Mouse (Mus musculus) left cerebral cortex, adult 2 months (tissue): ENCODE results near the gene Lhfpl3. TPM values are rescaled to one million over a fixed set of nuclear protein-coding genes. Genes with fewer than 3 reads are reported as not detected.
A peak's percentile ranks its signal among the peaks of the same experiment; 100 is the strongest.

Experiments
- DNase-seq, 2 experiments: peaks; one replicate each; pipeline ENCODE4 v3.0.0; 2021 to 2022; ENCODE audit warnings: low spot score in 2 of 2, mixed read lengths in 1 of 2; ENCODE audit errors: extremely low spot score in 1 of 2
- H3K27ac ChIP-seq: fragments of 200-600 bp; 2 replicates; pipeline ENCODE4 v1.8.1; 2022
- H3K4me3 ChIP-seq: fragments of 200-600 bp; 2 replicates; pipeline ENCODE4 v1.8.1; 2022
- CTCF ChIP-seq: fragments of 200-600 bp; IDR thresholded peaks from 2 replicates; pipeline ENCODE4 v1.8.1; 2022; ENCODE audit warnings: antibody characterized with exemption, mild to moderate bottlenecking, moderate library complexity
- intact Hi-C: fragments of 180-260 bp; cut with DNase I; formaldehyde crosslinking; loops from one replicate; pipeline ENCODE4 v1.15.1; 2025
- total RNA-seq, 2 experiments: library from RNA; stranded (reverse); gene quantifications; 2 replicates each; pipeline ENCODE4 v1.2.3; 2021

The Lhfpl3 gene
- total RNA-seq, 2 experiments from 2014 or later: 14.9 to 18.3 TPM

DNA sequence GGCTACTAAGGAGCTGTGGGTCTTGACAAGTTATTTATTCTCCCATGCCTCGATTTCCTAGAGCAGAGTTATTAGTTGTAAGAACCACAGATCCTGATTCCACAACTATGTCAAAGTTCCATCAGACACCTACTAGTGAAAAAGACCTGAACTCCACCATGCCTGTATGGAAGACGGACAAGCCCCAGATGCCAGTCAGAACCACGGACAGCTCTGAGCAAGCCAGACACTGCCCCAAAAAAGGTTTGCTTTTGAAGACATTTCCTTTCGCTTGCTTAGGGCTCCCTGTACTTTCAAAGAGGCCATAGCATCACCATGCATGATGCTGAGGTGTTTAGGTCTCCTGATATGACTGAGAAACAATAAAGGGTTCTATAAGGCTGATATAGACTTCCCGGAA lies 197.4 kb downstream of the Lhfpl3 start:
- intact Hi-C loops: no loop called here
- H3K27ac ChIP-seq: no peak overlapping the region
- no peak for DNase-seq
- no peak for TF ChIP-seq CTCF
- H3K4me3 ChIP-seq: no peak overlapping the region

DNA sequence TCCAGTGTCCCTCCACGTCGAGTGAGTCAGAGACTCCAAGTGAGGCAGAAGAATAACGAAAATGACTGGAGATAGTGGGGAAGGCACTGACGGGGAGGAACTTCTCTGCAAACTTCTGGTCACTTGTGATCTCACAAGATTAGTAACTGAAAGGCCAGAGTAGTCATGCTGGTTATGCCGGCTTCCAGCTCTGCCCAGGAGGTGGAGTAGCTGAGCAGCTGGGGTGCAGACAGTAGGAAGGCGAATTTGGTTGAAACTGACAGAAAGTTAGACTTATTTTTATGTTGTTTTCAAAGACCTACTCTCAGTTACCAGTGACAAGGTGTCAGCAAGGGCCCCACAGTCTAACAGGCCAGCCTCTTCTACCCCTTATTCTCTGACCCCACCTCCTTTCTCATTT lies 217.4 kb downstream of the Lhfpl3 start:
- no peak for DNase-seq
- intact Hi-C loops: no loop called here
- peak; percentile 30 for TF ChIP-seq CTCF

DNA sequence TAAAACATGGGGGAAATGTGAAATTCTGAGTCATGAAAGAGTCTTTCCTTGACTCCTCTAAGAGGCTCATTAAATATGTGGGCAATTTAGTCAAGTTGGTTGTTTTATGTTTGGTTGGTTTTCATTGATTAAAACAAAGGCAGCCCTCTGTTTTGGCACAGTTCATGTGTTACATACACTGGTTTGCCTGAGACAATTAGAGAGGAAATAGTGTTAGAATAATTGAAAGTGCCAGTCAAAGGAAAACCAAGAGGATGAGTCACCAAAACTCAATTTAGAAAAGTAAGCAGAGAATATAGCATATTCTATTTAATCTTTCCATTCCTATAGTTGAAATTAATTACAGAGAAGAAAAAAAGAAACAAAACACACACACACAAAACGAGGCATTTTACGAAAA lies 240.9 kb downstream of the Lhfpl3 start:
- intact Hi-C loops: no loop called here
- no peak for DNase-seq
- TF ChIP-seq CTCF: no peak
- Histone ChIP-seq H3K27ac (no peak overlapping the region), H3K4me3 (no peak overlapping the region)

More for the DNA sequence above, 217.4 kb downstream of the Lhfpl3 start:
- H3K27ac ChIP-seq: no peak overlapping the region
- no peak overlapping the region for H3K4me3 ChIP-seq

- no peak overlapping the region for H3K27ac ChIP-seq
- H3K4me3 ChIP-seq: no peak overlapping the region
- intact Hi-C loops: no loop called here
- no peak for DNase-seq
- TF ChIP-seq CTCF: no peak
Observed at GRCm38 (mm10) chr5:22999811-23000210, 254.0 kb downstream of the Lhfpl3 start.

DNA sequence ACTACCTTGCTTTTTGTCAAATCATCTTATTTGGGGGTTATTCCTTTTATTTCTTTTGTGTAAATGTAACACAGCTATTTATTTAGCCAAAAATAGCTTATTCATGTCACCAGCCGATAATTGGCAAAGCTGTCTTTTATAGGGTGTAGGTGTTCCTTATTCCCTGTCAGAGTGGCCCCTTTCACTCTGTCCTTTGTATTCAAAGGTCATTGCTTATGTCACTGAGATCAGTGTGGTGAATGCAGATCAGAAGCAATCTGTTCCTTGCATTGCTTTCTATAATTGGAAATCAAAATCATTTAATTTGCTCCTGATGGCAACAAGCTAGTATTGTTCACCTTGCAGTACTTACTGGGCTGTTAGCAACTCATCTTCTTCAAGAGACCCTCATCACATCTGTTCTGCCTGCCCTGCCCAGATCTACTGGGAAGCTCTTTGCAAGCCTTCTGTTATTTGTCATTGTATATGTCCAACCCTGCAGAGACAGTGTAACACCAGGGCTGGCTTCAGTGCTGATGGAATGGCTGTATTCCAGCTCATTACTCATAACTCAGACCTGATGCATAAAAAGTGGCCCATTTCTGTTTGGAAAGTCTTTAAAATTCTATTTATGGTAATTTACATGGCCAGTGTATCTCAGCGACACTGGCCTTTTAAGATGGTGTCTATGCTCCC lies 257.4 kb downstream of the Lhfpl3 start:
- DNase-seq: no peak
- no peak overlapping the region for H3K27ac ChIP-seq
- H3K4me3 ChIP-seq: no peak overlapping the region
- intact Hi-C loops: no loop called here
- no peak for TF ChIP-seq CTCF

DNA sequence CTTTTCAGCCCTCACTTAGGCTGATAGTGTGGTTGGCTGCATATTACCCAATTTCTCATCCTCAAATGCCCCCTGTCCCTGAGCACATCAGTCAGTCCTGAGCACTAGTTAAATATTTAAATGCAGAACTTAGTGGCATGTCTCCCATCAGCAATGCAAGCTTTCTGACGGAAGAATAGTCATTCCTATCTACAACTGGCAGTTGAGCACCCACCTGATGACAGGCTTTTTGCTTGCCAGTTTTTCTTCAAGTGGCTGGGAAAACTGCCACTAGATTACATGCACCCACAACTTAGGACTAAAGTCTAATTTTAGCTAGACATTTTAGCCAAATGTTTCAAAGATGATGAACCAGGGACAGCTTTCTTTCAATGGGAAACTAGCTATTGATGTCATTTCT lies 260.3 kb downstream of the Lhfpl3 start:
- H3K4me3 ChIP-seq: no peak overlapping the region
- no peak overlapping the region for H3K27ac ChIP-seq
- intact Hi-C loops: no loop called here
- DNase-seq: no peak
- TF ChIP-seq CTCF: no peak

- Histone ChIP-seq H3K4me3 (no peak overlapping the region), H3K27ac (no peak overlapping the region)
- DNase-seq: no peak
- intact Hi-C loops: no loop called here
- TF ChIP-seq CTCF: no peak
Observed at GRCm38 (mm10) chr5:23010460-23010859, 264.6 kb downstream of the Lhfpl3 start.

GRCm38 (mm10) chr5:23013997-23014396 lies 268.1 kb downstream of the Lhfpl3 start:
- no peak for DNase-seq
- intact Hi-C loops: no loop called here
- no peak overlapping the region for H3K27ac ChIP-seq
- no peak overlapping the region for H3K4me3 ChIP-seq
- no peak for TF ChIP-seq CTCF

DNA sequence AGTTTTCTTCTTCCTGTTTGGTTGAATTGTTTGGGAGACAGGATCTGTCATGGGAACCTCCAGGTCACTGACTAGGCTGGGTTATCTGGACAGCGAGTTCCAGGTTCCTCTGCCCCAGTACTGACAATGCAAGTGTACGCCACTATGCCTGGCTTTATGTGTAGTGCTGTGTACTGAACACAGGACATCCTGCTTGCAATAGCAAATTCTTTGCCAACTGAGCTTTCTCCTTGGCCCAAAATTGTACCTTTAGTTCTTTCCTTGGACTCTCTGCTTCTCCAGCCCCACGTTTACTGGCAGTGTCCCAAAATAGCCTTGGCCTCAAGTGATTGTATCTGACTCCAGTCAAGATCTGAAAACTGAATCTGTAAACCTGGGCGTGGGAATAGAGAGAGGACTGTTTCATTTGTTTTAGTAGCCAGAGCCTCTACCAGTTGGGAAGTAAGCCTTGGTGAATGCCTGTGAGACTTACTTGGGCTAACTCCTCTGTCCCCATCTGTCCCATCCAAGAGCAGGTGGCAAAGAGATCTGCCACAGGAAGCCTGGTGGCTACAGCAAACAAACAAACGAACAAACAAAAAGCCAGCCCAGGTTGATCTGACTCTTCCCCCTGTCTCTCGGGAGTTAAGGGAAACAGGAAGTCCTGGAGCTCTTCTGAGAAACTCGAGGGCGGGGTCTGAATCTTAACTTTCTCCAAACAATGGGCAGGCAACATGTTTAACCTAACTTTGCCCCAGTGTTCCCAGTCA lies 269.9 kb downstream of the Lhfpl3 start:
- DNase-seq: no peak
- no peak for TF ChIP-seq CTCF
- intact Hi-C loops: no loop called here

DNA sequence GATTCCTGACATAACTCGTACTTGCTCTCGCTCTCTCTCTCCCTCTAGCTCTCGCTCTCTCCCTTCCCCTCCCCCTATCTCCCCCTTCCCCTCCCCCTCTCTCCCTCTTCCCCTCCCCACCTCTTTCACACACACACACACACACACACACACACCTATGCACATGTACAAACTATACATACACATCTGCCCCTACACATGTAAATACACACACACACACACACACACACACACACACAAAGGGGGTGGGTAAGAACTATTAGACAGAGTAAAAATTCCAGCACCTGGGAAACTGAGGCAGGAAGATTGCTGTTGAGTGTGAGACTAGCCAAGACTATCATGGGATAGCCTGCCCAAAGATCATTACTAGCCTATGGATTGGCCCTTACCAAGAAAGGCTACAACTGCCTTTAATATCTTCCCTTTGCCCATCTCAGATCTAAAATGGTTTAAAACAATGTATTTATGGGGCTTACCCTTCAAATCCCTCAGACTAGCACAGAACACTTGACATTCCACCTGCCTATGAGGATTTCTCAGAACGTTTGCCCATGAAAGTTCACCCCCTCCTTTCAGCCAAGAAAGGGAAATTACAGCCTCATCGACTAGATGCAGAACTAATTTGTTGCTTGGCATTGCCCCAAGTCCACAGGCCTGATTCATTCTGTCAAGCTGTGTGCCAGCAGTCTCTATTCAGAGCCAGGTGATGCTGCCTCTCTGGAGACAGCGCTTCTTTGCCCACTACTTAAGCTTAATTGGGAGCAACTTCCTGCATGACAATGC lies 289.3 kb downstream of the Lhfpl3 start:
- no peak overlapping the region for H3K27ac ChIP-seq
- no peak overlapping the region for H3K4me3 ChIP-seq
- intact Hi-C loops: no loop called here
- TF ChIP-seq CTCF: no peak
- peak in 1 of 2 experiments; percentile 15 for DNase-seq

More for the DNA sequence above, 269.9 kb downstream of the Lhfpl3 start:
- H3K27ac ChIP-seq: no peak overlapping the region
- no peak overlapping the region for H3K4me3 ChIP-seq

- intact Hi-C loops: no loop called here
- no peak for TF ChIP-seq CTCF
- no peak overlapping the region for H3K4me3 ChIP-seq
- no peak for DNase-seq
- H3K27ac ChIP-seq: no peak overlapping the region
Observed at GRCm38 (mm10) chr5:23035727-23036029, 289.8 kb downstream of the Lhfpl3 start.

DNA sequence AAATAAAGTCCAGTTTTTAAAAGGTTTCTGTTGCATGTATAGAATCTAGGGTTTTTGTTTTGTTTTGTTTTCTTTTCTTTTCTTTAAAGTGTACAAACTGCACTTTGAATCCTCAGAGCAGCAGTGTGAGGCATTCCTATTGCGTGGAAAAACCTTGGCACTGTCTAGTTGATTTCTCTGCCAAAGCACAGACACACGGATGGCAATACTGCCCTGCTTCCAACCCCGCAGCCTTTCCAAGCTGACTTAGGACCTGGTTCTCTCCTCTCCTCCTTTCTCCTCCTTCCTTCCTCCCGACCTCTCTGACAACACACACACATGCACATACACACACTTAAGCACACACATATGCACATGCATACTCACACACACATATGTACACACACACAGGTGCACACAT lies 294.6 kb downstream of the Lhfpl3 start:
- no peak overlapping the region for H3K4me3 ChIP-seq
- intact Hi-C loops: no loop called here
- DNase-seq: no peak
- TF ChIP-seq CTCF: no peak
- H3K27ac ChIP-seq: no peak overlapping the region
